Mouse (Mus musculus) kidney, postnatal 0 days (tissue): ENCODE measurements around the gene Fam160a1. TPM values are rescaled to one million over a fixed set of nuclear protein-coding genes. Genes with fewer than 3 reads are reported as not detected.

Source experiments
- ATAC-seq: fragments of 200-750 bp; cut with Nextera tagmentation; replicated peaks from 2 replicates; pipeline ENCODE4 v1.8.0; 2017; ENCODE audit warnings: low read depth, moderate number of reproducible peaks, moderate TSS enrichment, moderate library complexity; ENCODE audit not compliant: low FRiP score
- DNase-seq: peaks from one replicate; pipeline ENCODE4 v3.0.0-alpha.2; 2016; ENCODE audit warnings: low spot score
- H3K27ac ChIP-seq: fragments of 300-500 bp; sonication (generic); 2 replicates; pipeline ENCODE4 v1.5.1; 2014; ENCODE audit warnings: mild to moderate bottlenecking
- H3K27me3 ChIP-seq: fragments of 300-500 bp; sonication (generic); 2 replicates; pipeline ENCODE4 v1.6.1; 2014; ENCODE audit warnings: low read length, mixed read lengths; ENCODE audit not compliant: insufficient read depth
- H3K36me3 ChIP-seq: fragments of 300-500 bp; sonication (generic); 2 replicates; pipeline ENCODE4 v1.6.1; 2014; ENCODE audit warnings: low read length, mixed read lengths; ENCODE audit not compliant: insufficient read depth
- H3K4me1 ChIP-seq: fragments of 300-500 bp; sonication (generic); replicated peaks from 2 replicates; pipeline ENCODE4 v1.6.1; 2014; ENCODE audit warnings: antibody characterized with exemption, low read length, mixed read lengths; ENCODE audit not compliant: insufficient read depth
- H3K4me2 ChIP-seq: fragments of 300-500 bp; sonication (generic); 2 replicates; pipeline ENCODE4 v1.6.1; 2014; ENCODE audit warnings: mild to moderate bottlenecking, low read length, moderate library complexity, mixed read lengths
- H3K4me3 ChIP-seq: fragments of 300-500 bp; sonication (generic); replicated peaks from 2 replicates; pipeline ENCODE4 v1.5.1; 2014; ENCODE audit warnings: low read depth, low read length
- H3K9ac ChIP-seq: fragments of 300-500 bp; sonication (generic); 2 replicates; pipeline ENCODE4 v1.6.1; 2014; ENCODE audit warnings: low read depth, low read length
- H3K9me3 ChIP-seq: fragments of 300-500 bp; sonication (generic); replicated peaks from 2 replicates; pipeline ENCODE4 v1.6.1; 2016; ENCODE audit warnings: low read length, inconsistent platforms, mixed read lengths
- CTCF ChIP-seq: IDR thresholded peaks from 2 replicates; pipeline ENCODE4 v1.5.1; 2016; ENCODE audit warnings: antibody characterized with exemption, low read depth, mild to moderate bottlenecking, moderate library complexity
- WGBS: fragments of 180-500 bp; shearing (Covaris S2); extraction: QIAGEN DNeasy Blood & Tissue Kit; methylation state at CpG from one replicate; pipeline ENCODE4 v1.1.7; 2014; 5-methylcytosine and 5-hydroxymethylcytosine counted together
- polyA plus RNA-seq: library from polyadenylated mRNA; unstranded; fragments of >200 nt; fragmentation: Nextera tagmentation; extraction: Ambion mirVana; gene quantifications from 2 replicates; pipeline ENCODE4 v1.2.1, GENCODE M21; 2015

Fam160a1 gene
- polyA plus RNA-seq, 1 experiment from 2014 or later: 6.8 TPM

- Histone ChIP-seq H3K9me3 (no peaks in the 10 kb centered on the region), H3K27me3 (no peaks in the 10 kb centered on the region), H3K4me1 (0 out of 2 replicates have a peak, but pooled peaks cover 7% of the 10 kb centered on the region), H3K36me3 (no peaks in the 10 kb centered on the region), H3K4me3 (no peak overlapping the region), H3K9ac (no peak overlapping the region), H3K4me2 (no peak overlapping the region), H3K27ac (no peak overlapping the region)
- no peak for TF ChIP-seq CTCF
- 88% methylated on average over 6 of the region's 6 CpGs for WGBS
- DNase-seq (no peak), ATAC-seq (no peak)
Observed at GRCm38 (mm10) chr3:85845341-85845740, 28.2 kb upstream of the Fam160a1 start.

DNA sequence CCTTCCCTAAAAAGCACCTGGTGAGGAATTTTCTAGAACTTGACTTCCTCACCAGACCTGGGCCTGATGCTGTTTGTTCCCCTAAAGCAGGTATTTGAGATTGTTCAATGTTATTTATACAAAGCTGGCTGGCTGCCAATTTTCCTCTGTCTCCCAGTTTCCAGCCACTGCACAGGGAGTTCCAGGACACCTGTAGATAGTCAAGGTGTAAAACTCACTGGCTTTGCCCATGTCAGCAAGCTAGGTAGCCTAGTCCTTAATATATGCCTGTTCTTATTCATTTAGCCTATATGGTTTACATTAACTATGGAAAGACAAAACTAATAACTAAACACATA, 25.8 kb upstream of the Fam160a1 start:
- H3K4me1 ChIP-seq: 0 out of 2 replicates have a peak, but pooled peaks cover 7% of the 10 kb centered on the region
- no peaks in the 10 kb centered on the region for H3K9me3 ChIP-seq
- DNase-seq: peak; percentile 26
- H3K36me3 ChIP-seq: no peaks in the 10 kb centered on the region
- H3K27me3 ChIP-seq: no peaks in the 10 kb centered on the region
- no peak for TF ChIP-seq CTCF
- H3K27ac ChIP-seq: peak overlapping the region; percentile 70
- no peak overlapping the region for H3K4me3 ChIP-seq
- no peak for ATAC-seq
- H3K9ac ChIP-seq: no peak overlapping the region
- H3K4me2 ChIP-seq: no peak overlapping the region

DNA sequence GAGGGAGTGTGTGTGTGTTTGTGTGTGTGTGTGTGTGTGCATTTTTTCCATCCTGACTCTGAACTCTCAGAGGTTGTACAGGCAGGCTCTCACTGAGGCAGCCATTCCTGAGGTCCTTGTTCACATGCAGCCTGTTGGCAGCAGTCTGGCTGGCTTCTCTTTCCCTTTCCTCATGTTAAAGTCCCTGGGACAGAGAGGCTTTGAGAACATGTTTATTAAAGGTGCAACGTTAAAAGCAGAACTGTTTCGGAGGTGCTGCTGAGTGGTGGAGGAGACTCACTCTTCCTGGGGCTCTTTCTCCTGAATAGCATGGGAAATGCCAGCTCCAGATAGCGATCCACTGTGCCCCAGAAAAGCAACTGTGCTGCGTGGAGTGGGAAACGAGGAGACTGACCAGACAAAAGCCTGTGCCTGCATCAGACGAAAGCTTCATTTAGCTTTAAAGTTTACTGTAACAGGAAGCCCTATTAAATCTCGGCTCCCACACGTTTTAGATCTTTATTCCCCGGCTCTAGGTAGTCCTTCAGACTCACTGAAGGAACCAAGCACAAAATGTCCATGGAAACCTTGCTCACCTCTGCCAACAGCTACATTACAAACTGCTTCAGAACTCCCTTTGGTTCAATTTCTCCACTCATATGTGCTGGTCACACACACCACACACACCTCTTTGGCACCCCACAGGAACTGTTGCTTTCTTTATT, 25.2 kb upstream of the Fam160a1 start:
- TF ChIP-seq CTCF: no peak
- H3K27me3 ChIP-seq: no peaks in the 10 kb centered on the region
- H3K4me2 ChIP-seq: no peak overlapping the region
- H3K36me3 ChIP-seq: no peaks in the 10 kb centered on the region
- no peak overlapping the region for H3K4me3 ChIP-seq
- no peak overlapping the region for H3K9ac ChIP-seq
- ATAC-seq (no peak), DNase-seq (peak; percentile 35)
- WGBS: 14% methylated on average over 9 of the region's 9 CpGs
- 0 out of 2 replicates have a peak, but pooled peaks cover 7% of the 10 kb centered on the region for H3K4me1 ChIP-seq
- peak overlapping the region; percentile 70 for H3K27ac ChIP-seq
- H3K9me3 ChIP-seq: no peaks in the 10 kb centered on the region

- DNase-seq (peak; percentile 78), ATAC-seq (0 out of 2 replicates have a peak, but pooled peaks have one; percentile 49)
- TF ChIP-seq CTCF: no peak
- H3K4me1 ChIP-seq: 0 out of 2 replicates have a peak, but pooled peaks cover 7% of the 10 kb centered on the region
- H3K27me3 ChIP-seq: no peaks in the 10 kb centered on the region
- H3K9me3 ChIP-seq: no peaks in the 10 kb centered on the region
- no peak overlapping the region for H3K9ac ChIP-seq
- peak overlapping the region; percentile 70 for H3K27ac ChIP-seq
- 19% methylated on average over 2 of the region's 2 CpGs for WGBS
- no peak overlapping the region for H3K4me3 ChIP-seq
- no peak overlapping the region for H3K4me2 ChIP-seq
- no peaks in the 10 kb centered on the region for H3K36me3 ChIP-seq
Observed at GRCm38 (mm10) chr3:85841454-85842176, 24.5 kb upstream of the Fam160a1 start.

- Histone ChIP-seq H3K9me3 (no peaks in the 10 kb centered on the region), H3K4me1 (0 out of 2 replicates have a peak, but pooled peaks cover 4% of the 10 kb centered on the region), H3K27me3 (no peaks in the 10 kb centered on the region), H3K4me3 (no peak overlapping the region), H3K9ac (no peak overlapping the region), H3K4me2 (no peak overlapping the region), H3K27ac (0 out of 2 replicates have a peak overlapping the region, but pooled peaks have one; percentile 42), H3K36me3 (no peaks in the 10 kb centered on the region)
- no peak for ATAC-seq
- DNase-seq: no peak
- 88% methylated on average over 1 of the region's 1 CpGs for WGBS
- TF ChIP-seq CTCF: no peak
Observed at GRCm38 (mm10) chr3:85833627-85834026, 16.5 kb upstream of the Fam160a1 start.

- no peaks in the 10 kb centered on the region for H3K9me3 ChIP-seq
- WGBS: 49% methylated on average over 10 of the region's 10 CpGs
- no peak overlapping the region for H3K4me3 ChIP-seq
- DNase-seq (peak; percentile 26), ATAC-seq (no peak)
- H3K27ac ChIP-seq: peak overlapping the region; percentile 42; the same call in 1 of the 2 replicates
- H3K36me3 ChIP-seq: no peaks in the 10 kb centered on the region
- no peak for TF ChIP-seq CTCF
- no peak overlapping the region for H3K9ac ChIP-seq
- 0 out of 2 replicates have a peak, but pooled peaks cover 4% of the 10 kb centered on the region for H3K4me1 ChIP-seq
- H3K4me2 ChIP-seq: no peak overlapping the region
- no peaks in the 10 kb centered on the region for H3K27me3 ChIP-seq
Observed at GRCm38 (mm10) chr3:85832490-85833155, 15.5 kb upstream of the Fam160a1 start.
